Mouse (Mus musculus): ENCODE measurements at regions not wholly inside any gene's neighbourhood (a gene's known extent, or its start where the extent isn't known, plus 50 kb on each side); places are given as distances from the start of the nearest gene placed in this dataset.

GRCm38 (mm10) chr10:44892124-44892523 is 174.9 kb upstream of the Prep start:
- TF ChIP-seq CTCF (IDR thresholded peaks at IDR 0.05; ENCODE audit: low read depth) (no peak), EP300 (IDR thresholded peaks at IDR 0.05; ENCODE audit: low read depth) (no peak)
